Mouse (Mus musculus): ENCODE measurements around the gene Smg6. TPM values are rescaled to one million over a fixed set of nuclear protein-coding genes. Genes with fewer than 3 reads are reported as not detected.

Smg6 gene
- polyA plus RNA-seq, 1 experiment from 2014 or later = 19.8 TPM

DNA sequence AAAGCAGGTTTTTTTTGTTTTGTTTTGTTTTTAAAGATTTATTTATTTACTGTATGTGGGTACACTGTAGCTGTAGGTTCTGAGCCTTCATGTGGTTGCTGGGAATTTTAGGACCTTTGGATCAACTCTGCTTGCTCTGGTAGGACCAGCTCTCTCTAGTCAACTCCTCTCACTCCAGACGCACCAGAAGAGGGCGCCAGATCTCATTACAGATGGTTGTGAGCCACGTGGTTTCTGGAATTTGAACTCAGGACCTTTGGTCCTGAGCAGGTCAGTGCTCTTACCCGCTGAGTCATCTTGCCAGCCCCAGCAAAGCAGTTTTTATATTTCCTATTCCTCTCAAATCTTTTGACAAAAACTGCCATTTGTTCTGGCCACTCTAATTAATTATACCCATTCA lies 1.5 kb upstream of the Smg6 start:
- 67% methylated on average over 4 of the region's 4 CpGs for WGBS
- Histone ChIP-seq H3K9ac (ENCODE audit: low read depth, low read length) (no peak overlapping the region), H3K4me3 (ENCODE audit: low read length) (no peak overlapping the region), H3K27ac (ENCODE audit: low read depth, low read length) (no peak overlapping the region), H3K36me3 (ENCODE audit: control insufficient read depth, insufficient read depth, low read length) (peaks cover 3% of the 10 kb centered on the region; the same call in 1 of the 2 replicates), H3K4me2 (replicated peaks; ENCODE audit: low read depth, low read length) (no peak overlapping the region; the same call in 1 of the 2 replicates), H3K27me3 (ENCODE audit: control insufficient read depth, insufficient read depth, low read length) (no peaks in the 10 kb centered on the region), H3K4me1 (ENCODE audit: control insufficient read depth, insufficient read depth, low read length) (peaks cover 13% of the 10 kb centered on the region), H3K9me3 (ENCODE audit: control insufficient read depth, low read length) (no peaks in the 10 kb centered on the region)
- ATAC-seq (ENCODE audit: low FRiP score, low TSS enrichment) = no peak

DNA sequence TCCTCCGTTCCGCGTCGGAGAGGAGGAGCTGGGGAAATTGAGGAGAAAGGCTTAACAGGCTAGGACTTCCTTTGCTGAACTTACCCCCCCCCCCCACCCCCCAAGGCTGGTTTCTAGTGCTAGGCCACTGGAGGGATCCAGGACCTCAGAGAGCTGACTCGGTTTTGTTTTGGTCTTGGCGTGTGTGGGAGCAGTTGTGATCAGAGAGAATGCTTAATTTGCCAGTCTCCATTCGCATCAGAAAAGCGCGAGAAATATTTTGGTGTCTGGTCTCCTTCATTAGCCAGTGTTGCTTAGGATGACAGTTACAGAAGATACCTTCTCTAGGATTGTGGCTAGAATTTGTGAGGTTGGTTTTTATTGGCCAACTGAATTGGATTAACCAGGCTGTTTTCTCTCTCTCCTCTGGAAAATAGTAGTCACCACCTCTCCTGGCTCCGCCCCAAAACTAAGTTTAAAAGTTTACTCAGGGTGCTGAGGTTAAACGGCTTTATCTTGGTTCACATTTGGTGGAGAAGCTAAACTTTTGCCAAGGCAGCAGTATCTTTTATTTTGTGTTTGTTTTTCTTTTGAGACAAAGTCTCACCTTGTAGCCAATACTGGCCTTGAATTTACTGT lies 874 bp downstream of the Smg6 start:
- Histone ChIP-seq H3K27ac (ENCODE audit: low read depth, low read length) (peak overlapping the region; percentile 98), H3K4me1 (ENCODE audit: control insufficient read depth, insufficient read depth, low read length) (peaks cover 13% of the 10 kb centered on the region), H3K9ac (ENCODE audit: low read depth, low read length) (peak overlapping the region; percentile 85), H3K9me3 (ENCODE audit: control insufficient read depth, low read length) (no peaks in the 10 kb centered on the region), H3K27me3 (ENCODE audit: control insufficient read depth, insufficient read depth, low read length) (no peaks in the 10 kb centered on the region), H3K4me3 (ENCODE audit: low read length) (peak overlapping the region; percentile 91), H3K36me3 (ENCODE audit: control insufficient read depth, insufficient read depth, low read length) (peaks cover 13% of the 10 kb centered on the region; the same call in 1 of the 2 replicates), H3K4me2 (replicated peaks; ENCODE audit: low read depth, low read length) (peak overlapping the region; percentile 63)
- 5% methylated on average over 11 of the region's 11 CpGs for WGBS
- ATAC-seq (ENCODE audit: low FRiP score, low TSS enrichment) = no peak; the same call in 1 of the 2 replicates

DNA sequence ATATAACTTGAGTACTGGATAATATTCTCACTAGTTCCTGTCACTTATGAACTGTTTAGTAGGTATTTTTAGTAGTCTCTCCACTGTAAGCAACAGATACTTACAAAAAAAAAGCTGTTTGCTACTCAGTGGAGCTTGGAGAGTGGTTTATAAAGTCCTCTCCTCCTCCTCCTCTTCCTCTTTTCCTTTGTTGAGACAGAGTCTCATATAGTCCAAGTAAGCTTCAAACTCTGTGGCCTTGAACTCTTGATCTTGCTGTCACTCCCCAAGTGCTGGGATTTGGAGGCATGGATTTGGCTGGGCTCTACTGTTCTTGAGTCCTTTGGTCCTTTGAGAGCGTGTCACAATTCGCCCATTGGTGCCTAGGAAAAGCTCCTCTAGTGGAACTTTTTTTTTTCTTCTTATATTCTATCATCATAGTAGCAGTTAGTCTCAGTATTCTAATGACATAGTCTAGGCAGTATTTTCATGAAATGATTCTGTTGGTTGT lies 1.7 kb downstream of the Smg6 start:
- Histone ChIP-seq H3K27me3 (ENCODE audit: control insufficient read depth, insufficient read depth, low read length) (no peaks in the 10 kb centered on the region), H3K4me3 (ENCODE audit: low read length) (no peak overlapping the region), H3K36me3 (ENCODE audit: control insufficient read depth, insufficient read depth, low read length) (peaks cover 19% of the 10 kb centered on the region; the same call in 1 of the 2 replicates), H3K9ac (ENCODE audit: low read depth, low read length) (no peak overlapping the region), H3K4me2 (replicated peaks; ENCODE audit: low read depth, low read length) (no peak overlapping the region; the same call in 1 of the 2 replicates), H3K9me3 (ENCODE audit: control insufficient read depth, low read length) (no peaks in the 10 kb centered on the region), H3K4me1 (ENCODE audit: control insufficient read depth, insufficient read depth, low read length) (peaks cover 13% of the 10 kb centered on the region), H3K27ac (ENCODE audit: low read depth, low read length) (no peak overlapping the region)
- ATAC-seq (ENCODE audit: low FRiP score, low TSS enrichment) = no peak
- 96% methylated on average over 2 of the region's 2 CpGs for WGBS

DNA sequence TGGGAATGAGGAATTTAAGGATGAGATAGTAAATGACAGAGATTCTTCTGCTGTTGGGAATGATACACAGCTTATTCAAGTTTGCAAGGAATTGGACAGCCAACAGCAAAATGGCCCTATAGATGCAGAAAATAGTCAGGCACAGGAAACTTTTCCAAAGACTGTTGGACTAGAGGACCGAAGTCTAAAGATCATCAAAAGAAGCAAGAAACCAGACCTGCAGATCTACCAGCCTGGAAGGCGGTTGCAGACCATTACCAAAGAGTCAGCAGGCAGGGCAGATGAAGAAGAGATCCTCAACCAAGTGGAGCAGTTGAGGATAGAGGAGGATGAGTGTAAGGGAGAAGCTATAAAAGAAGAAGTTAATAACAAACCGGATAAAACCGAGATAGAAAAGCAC lies 3.5 kb downstream of the Smg6 start:
- H3K9me3 ChIP-seq (ENCODE audit: control insufficient read depth, low read length) = no peaks in the 10 kb centered on the region
- ATAC-seq (ENCODE audit: low FRiP score, low TSS enrichment) = no peak
- H3K36me3 ChIP-seq (ENCODE audit: control insufficient read depth, insufficient read depth, low read length) = peaks cover 34% of the 10 kb centered on the region
- no peak overlapping the region for H3K27ac ChIP-seq (ENCODE audit: low read depth, low read length)
- H3K4me3 ChIP-seq (ENCODE audit: low read length) = no peak overlapping the region
- H3K4me2 ChIP-seq (replicated peaks; ENCODE audit: low read depth, low read length) = no peak overlapping the region
- no peaks in the 10 kb centered on the region for H3K27me3 ChIP-seq (ENCODE audit: control insufficient read depth, insufficient read depth, low read length)
- peaks cover 13% of the 10 kb centered on the region for H3K4me1 ChIP-seq (ENCODE audit: control insufficient read depth, insufficient read depth, low read length)
- no peak overlapping the region for H3K9ac ChIP-seq (ENCODE audit: low read depth, low read length)
- WGBS = 90% methylated on average over 4 of the region's 4 CpGs

DNA sequence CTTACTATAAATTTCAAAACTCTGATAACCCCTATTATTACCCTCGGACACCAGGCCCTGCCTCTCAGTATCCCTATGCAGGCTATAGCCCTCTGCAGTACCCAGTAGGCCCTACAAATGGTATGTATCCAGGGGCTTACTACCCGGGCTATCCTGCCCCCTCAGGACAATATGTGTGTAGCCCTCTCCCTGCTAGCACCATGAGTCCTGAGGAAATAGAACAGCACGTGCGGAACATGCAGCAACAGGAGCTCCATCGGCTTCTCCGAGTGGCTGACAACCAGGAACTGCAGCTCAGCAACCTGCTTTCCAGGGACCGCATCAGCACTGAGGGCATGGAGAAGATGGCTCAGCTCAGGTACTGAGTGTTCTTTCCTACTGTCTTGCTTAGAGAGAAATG lies 4.8 kb downstream of the Smg6 start:
- no peak overlapping the region for H3K4me3 ChIP-seq (ENCODE audit: low read length)
- H3K4me1 ChIP-seq (ENCODE audit: control insufficient read depth, insufficient read depth, low read length) = peaks cover 7% of the 10 kb centered on the region; the same call in 1 of the 2 replicates
- H3K9ac ChIP-seq (ENCODE audit: low read depth, low read length) = no peak overlapping the region
- H3K36me3 ChIP-seq (ENCODE audit: control insufficient read depth, insufficient read depth, low read length) = peaks cover 45% of the 10 kb centered on the region
- no peak for ATAC-seq (ENCODE audit: low FRiP score, low TSS enrichment)
- H3K27ac ChIP-seq (ENCODE audit: low read depth, low read length) = no peak overlapping the region
- no peak overlapping the region for H3K4me2 ChIP-seq (replicated peaks; ENCODE audit: low read depth, low read length)
- H3K27me3 ChIP-seq (ENCODE audit: control insufficient read depth, insufficient read depth, low read length) = no peaks in the 10 kb centered on the region
- 91% methylated on average over 7 of the region's 7 CpGs for WGBS
- H3K9me3 ChIP-seq (ENCODE audit: control insufficient read depth, low read length) = no peaks in the 10 kb centered on the region

DNA sequence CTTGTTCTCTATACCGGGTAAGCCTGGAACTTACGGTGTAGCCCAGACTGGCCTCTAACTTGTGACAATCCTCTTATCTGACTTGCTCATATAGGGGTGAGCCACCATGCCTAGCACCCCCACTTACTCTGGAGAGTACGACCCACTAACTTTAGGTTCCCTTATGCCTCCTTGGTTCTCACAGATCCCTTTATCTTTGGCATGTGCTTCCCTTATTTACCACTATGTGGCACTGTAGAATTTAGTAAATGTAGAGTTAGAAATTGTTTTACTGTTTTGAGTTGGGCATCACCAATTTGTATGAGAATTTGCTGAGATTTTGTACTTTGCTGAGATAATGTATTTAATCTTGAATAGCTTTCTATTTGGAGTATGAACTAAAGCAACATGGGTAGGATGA lies 20.7 kb downstream of the Smg6 start:
- H3K9ac ChIP-seq (ENCODE audit: low read depth, low read length) = no peak overlapping the region
- 79% methylated on average over 3 of the region's 3 CpGs for WGBS
- H3K36me3 ChIP-seq (ENCODE audit: control insufficient read depth, insufficient read depth, low read length) = peaks cover 40% of the 10 kb centered on the region
- H3K4me3 ChIP-seq (ENCODE audit: low read length) = no peak overlapping the region
- H3K4me1 ChIP-seq (ENCODE audit: control insufficient read depth, insufficient read depth, low read length) = no peaks in the 10 kb centered on the region
- no peaks in the 10 kb centered on the region for H3K9me3 ChIP-seq (ENCODE audit: control insufficient read depth, low read length)
- no peak; the same call in 1 of the 2 replicates for ATAC-seq (ENCODE audit: low FRiP score, low TSS enrichment)
- no peak overlapping the region for H3K27ac ChIP-seq (ENCODE audit: low read depth, low read length)
- no peaks in the 10 kb centered on the region for H3K27me3 ChIP-seq (ENCODE audit: control insufficient read depth, insufficient read depth, low read length)
- no peak overlapping the region for H3K4me2 ChIP-seq (replicated peaks; ENCODE audit: low read depth, low read length)

DNA sequence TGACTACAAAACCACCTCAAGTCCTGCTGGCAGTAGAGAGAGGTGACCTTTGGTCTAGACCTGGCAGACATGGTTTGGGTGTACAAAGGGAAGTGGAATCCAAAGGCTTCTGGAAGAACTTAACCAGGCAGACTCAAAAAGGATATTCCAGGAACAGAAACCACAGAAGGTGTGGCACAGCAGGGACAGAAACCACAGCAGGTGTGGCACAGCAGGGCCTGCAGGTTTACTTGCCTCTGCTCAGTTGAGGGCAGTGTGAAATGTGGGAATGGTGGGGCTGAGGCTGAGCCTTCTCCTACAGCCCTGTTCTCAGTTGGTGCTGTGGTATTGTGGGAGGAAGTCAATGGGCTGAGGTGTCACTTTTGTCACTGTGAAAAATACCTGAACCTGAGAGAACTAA lies 29.3 kb downstream of the Smg6 start:
- Histone ChIP-seq H3K9me3 (ENCODE audit: control insufficient read depth, low read length) (no peaks in the 10 kb centered on the region), H3K4me3 (ENCODE audit: low read length) (no peak overlapping the region), H3K36me3 (ENCODE audit: control insufficient read depth, insufficient read depth, low read length) (peaks cover 12% of the 10 kb centered on the region; the same call in 1 of the 2 replicates), H3K4me2 (replicated peaks; ENCODE audit: low read depth, low read length) (no peak overlapping the region), H3K27ac (ENCODE audit: low read depth, low read length) (no peak overlapping the region), H3K9ac (ENCODE audit: low read depth, low read length) (no peak overlapping the region), H3K4me1 (ENCODE audit: control insufficient read depth, insufficient read depth, low read length) (no peaks in the 10 kb centered on the region), H3K27me3 (ENCODE audit: control insufficient read depth, insufficient read depth, low read length) (no peaks in the 10 kb centered on the region)
- no peak for ATAC-seq (ENCODE audit: low FRiP score, low TSS enrichment)

DNA sequence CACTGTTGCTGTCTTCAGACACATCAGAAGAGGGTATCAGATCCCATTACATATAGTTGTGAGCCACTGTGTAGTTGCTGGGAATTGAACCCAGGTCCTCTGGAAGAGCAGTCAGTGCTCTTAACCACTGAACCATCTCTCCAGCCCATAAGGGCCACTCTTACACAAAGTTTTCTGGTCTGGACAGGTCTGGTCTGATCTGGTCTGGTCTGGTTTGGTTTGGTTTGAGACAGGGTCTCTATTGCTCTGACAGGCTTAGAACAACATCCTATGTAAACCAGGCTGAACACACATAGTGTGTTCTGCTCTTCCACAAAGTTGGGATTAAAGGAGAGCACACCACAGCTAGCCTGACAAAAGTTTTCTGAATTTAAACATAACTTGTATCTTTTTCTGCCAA lies 30.4 kb downstream of the Smg6 start:
- Histone ChIP-seq H3K4me2 (replicated peaks; ENCODE audit: low read depth, low read length) (no peak overlapping the region), H3K27me3 (ENCODE audit: control insufficient read depth, insufficient read depth, low read length) (no peaks in the 10 kb centered on the region), H3K4me1 (ENCODE audit: control insufficient read depth, insufficient read depth, low read length) (no peaks in the 10 kb centered on the region), H3K36me3 (ENCODE audit: control insufficient read depth, insufficient read depth, low read length) (peaks cover 8% of the 10 kb centered on the region; the same call in 1 of the 2 replicates), H3K27ac (ENCODE audit: low read depth, low read length) (no peak overlapping the region), H3K9ac (ENCODE audit: low read depth, low read length) (no peak overlapping the region), H3K9me3 (ENCODE audit: control insufficient read depth, low read length) (no peaks in the 10 kb centered on the region), H3K4me3 (ENCODE audit: low read length) (no peak overlapping the region)
- ATAC-seq (ENCODE audit: low FRiP score, low TSS enrichment) = no peak

DNA sequence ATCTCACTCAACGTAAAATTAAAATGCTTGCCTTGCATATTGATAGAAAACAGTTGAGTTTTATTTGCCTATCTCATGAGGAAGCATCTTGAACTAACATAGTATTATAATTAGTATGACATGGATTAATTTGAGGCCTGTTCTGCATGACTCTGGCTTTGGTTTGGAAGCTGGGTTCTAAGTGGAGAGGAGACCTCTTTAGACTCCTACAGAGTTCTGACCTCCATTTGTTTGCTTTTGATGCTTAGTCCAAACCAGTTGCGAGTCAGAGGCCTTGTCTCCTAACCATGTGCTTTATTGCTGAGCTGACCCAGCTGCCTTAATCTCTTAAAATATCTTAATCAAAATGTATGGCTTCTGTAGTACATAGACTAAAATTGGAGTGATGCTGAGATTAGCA lies 32.0 kb downstream of the Smg6 start:
- no peaks in the 10 kb centered on the region for H3K9me3 ChIP-seq (ENCODE audit: control insufficient read depth, low read length)
- H3K4me2 ChIP-seq (replicated peaks; ENCODE audit: low read depth, low read length) = no peak overlapping the region
- H3K27me3 ChIP-seq (ENCODE audit: control insufficient read depth, insufficient read depth, low read length) = no peaks in the 10 kb centered on the region
- H3K27ac ChIP-seq (ENCODE audit: low read depth, low read length) = no peak overlapping the region
- no peaks in the 10 kb centered on the region for H3K4me1 ChIP-seq (ENCODE audit: control insufficient read depth, insufficient read depth, low read length)
- no peak overlapping the region for H3K4me3 ChIP-seq (ENCODE audit: low read length)
- H3K9ac ChIP-seq (ENCODE audit: low read depth, low read length) = no peak overlapping the region
- H3K36me3 ChIP-seq (ENCODE audit: control insufficient read depth, insufficient read depth, low read length) = peaks cover 6% of the 10 kb centered on the region; the same call in 1 of the 2 replicates
- no peak for ATAC-seq (ENCODE audit: low FRiP score, low TSS enrichment)
- WGBS = 70% methylated on average over 2 of the region's 2 CpGs

Data from kidney, embryonic 14.5 days (tissue).